Mouse (Mus musculus): ENCODE measurements around the gene Olfr312. TPM values are rescaled to one million over a fixed set of nuclear protein-coding genes. Genes with fewer than 3 reads are reported as not detected.
"Not testable (repeated sequence)": the region's sequence is repeated elsewhere in the genome, so short reads cannot be mapped to it uniquely, and the experiment has no call there.

Olfr312 gene
- polyA plus RNA-seq (2012; rRNA removed): not detected in 2 replicates

GRCm38 (mm10) chr11:58828937-58829336, at the start of gene Olfr312:
Gene Olfr312, plus strand, starts transcription at chr11:58829237.
- not testable (repeated sequence) for H3K4me3 ChIP-seq (ENCODE audit: low read depth, low read length); H3K27ac ChIP-seq (ENCODE audit: insufficient read depth, low read depth, low read length); H3K27me3 ChIP-seq (ENCODE audit: control insufficient read depth, insufficient read depth, low read length); H3K36me3 ChIP-seq (ENCODE audit: control insufficient read depth, insufficient read depth, low read length); H3K4me1 ChIP-seq (ENCODE audit: control insufficient read depth, insufficient read depth, insufficient read length, low read length)

GRCm38 (mm10) chr11:58782480-58783089, 46.5 kb upstream of the Olfr312 start, which contains the start of gene Olfr314:
Gene Olfr314, plus strand, starts transcription at chr11:58782952.
- no peaks in the 10 kb centered on the region for H3K4me1 ChIP-seq (ENCODE audit: control insufficient read depth, insufficient read depth, insufficient read length, low read length)
- H3K36me3 ChIP-seq (ENCODE audit: control insufficient read depth, insufficient read depth, low read length): no peaks in the 10 kb centered on the region
- WGBS: 58% methylated on average over 6 of the region's 6 CpGs
- H3K27me3 ChIP-seq (ENCODE audit: control insufficient read depth, insufficient read depth, low read length): no peaks in the 10 kb centered on the region
- no peak for TF ChIP-seq POLR2A (IDR thresholded peaks at IDR 0.05; ENCODE audit: low read depth, low read length)
- no peak for TF ChIP-seq CTCF (IDR thresholded peaks at IDR 0.05; ENCODE audit: extremely low read depth, insufficient read length, insufficient replicate concordance, low read depth, low read length)
- no peak within 1 kb of the TSS for H3K27ac ChIP-seq (ENCODE audit: insufficient read depth, low read depth, low read length)
- no peak within 1 kb of the TSS for H3K4me3 ChIP-seq (ENCODE audit: low read depth, low read length)

- TF ChIP-seq POLR2A (IDR thresholded peaks at IDR 0.05; ENCODE audit: low read depth, low read length) (no peak), CTCF (IDR thresholded peaks at IDR 0.05; ENCODE audit: extremely low read depth, insufficient read length, insufficient replicate concordance, low read depth, low read length) (no peak)
- 84% methylated on average over 2 of the region's 2 CpGs for WGBS
These were observed 44.9 kb upstream of the Olfr312 start for GRCm38 (mm10) chr11:58784182-58784581.

GRCm38 (mm10) chr11:58787651-58788050, 41.4 kb upstream of the Olfr312 start:
- Histone ChIP-seq H3K27me3 (ENCODE audit: control insufficient read depth, insufficient read depth, low read length) (no peaks in the 10 kb centered on the region), H3K4me1 (ENCODE audit: control insufficient read depth, insufficient read depth, insufficient read length, low read length) (no peaks in the 10 kb centered on the region), H3K4me3 (ENCODE audit: low read depth, low read length) (no peak overlapping the region), H3K27ac (ENCODE audit: insufficient read depth, low read depth, low read length) (no peak overlapping the region), H3K36me3 (ENCODE audit: control insufficient read depth, insufficient read depth, low read length) (no peaks in the 10 kb centered on the region)
- 84% methylated on average over 10 of the region's 10 CpGs for WGBS
- TF ChIP-seq POLR2A (IDR thresholded peaks at IDR 0.05; ENCODE audit: low read depth, low read length): no peak

More at GRCm38 (mm10) chr11:58784182-58784581, 44.9 kb upstream of the Olfr312 start:
- Histone ChIP-seq H3K4me3 (ENCODE audit: low read depth, low read length) (no peak overlapping the region), H3K36me3 (ENCODE audit: control insufficient read depth, insufficient read depth, low read length) (no peaks in the 10 kb centered on the region), H3K4me1 (ENCODE audit: control insufficient read depth, insufficient read depth, insufficient read length, low read length) (no peaks in the 10 kb centered on the region), H3K27me3 (ENCODE audit: control insufficient read depth, insufficient read depth, low read length) (no peaks in the 10 kb centered on the region), H3K27ac (ENCODE audit: insufficient read depth, low read depth, low read length) (no peak overlapping the region)

GRCm38 (mm10) chr11:58788346-58788745, 40.7 kb upstream of the Olfr312 start:
- no peaks in the 10 kb centered on the region for H3K27me3 ChIP-seq (ENCODE audit: control insufficient read depth, insufficient read depth, low read length)
- H3K27ac ChIP-seq (ENCODE audit: insufficient read depth, low read depth, low read length): no peak overlapping the region
- TF ChIP-seq CTCF (IDR thresholded peaks at IDR 0.05; ENCODE audit: extremely low read depth, insufficient read length, insufficient replicate concordance, low read depth, low read length) (no peak), POLR2A (IDR thresholded peaks at IDR 0.05; ENCODE audit: low read depth, low read length) (no peak)
- H3K36me3 ChIP-seq (ENCODE audit: control insufficient read depth, insufficient read depth, low read length): no peaks in the 10 kb centered on the region
- H3K4me1 ChIP-seq (ENCODE audit: control insufficient read depth, insufficient read depth, insufficient read length, low read length): no peaks in the 10 kb centered on the region
- H3K4me3 ChIP-seq (ENCODE audit: low read depth, low read length): no peak overlapping the region
- 67% methylated on average over 8 of the region's 8 CpGs for WGBS

GRCm38 (mm10) chr11:58789532-58789931, 39.5 kb upstream of the Olfr312 start:
- Histone ChIP-seq H3K36me3 (ENCODE audit: control insufficient read depth, insufficient read depth, low read length) (no peaks in the 10 kb centered on the region), H3K4me1 (ENCODE audit: control insufficient read depth, insufficient read depth, insufficient read length, low read length) (no peaks in the 10 kb centered on the region), H3K4me3 (ENCODE audit: low read depth, low read length) (no peak overlapping the region), H3K27me3 (ENCODE audit: control insufficient read depth, insufficient read depth, low read length) (no peaks in the 10 kb centered on the region), H3K27ac (ENCODE audit: insufficient read depth, low read depth, low read length) (no peak overlapping the region)
- 23% methylated on average over 3 of the region's 3 CpGs for WGBS
- no peak for TF ChIP-seq CTCF (IDR thresholded peaks at IDR 0.05; ENCODE audit: extremely low read depth, insufficient read length, insufficient replicate concordance, low read depth, low read length)
- TF ChIP-seq POLR2A (IDR thresholded peaks at IDR 0.05; ENCODE audit: low read depth, low read length): no peak

- Histone ChIP-seq H3K36me3 (ENCODE audit: control insufficient read depth, insufficient read depth, low read length) (no peaks in the 10 kb centered on the region), H3K27me3 (ENCODE audit: control insufficient read depth, insufficient read depth, low read length) (no peaks in the 10 kb centered on the region), H3K27ac (ENCODE audit: insufficient read depth, low read depth, low read length) (no peak overlapping the region), H3K4me1 (ENCODE audit: control insufficient read depth, insufficient read depth, insufficient read length, low read length) (no peaks in the 10 kb centered on the region), H3K4me3 (ENCODE audit: low read depth, low read length) (no peak overlapping the region)
- TF ChIP-seq CTCF (IDR thresholded peaks at IDR 0.05; ENCODE audit: extremely low read depth, insufficient read length, insufficient replicate concordance, low read depth, low read length) (no peak), POLR2A (IDR thresholded peaks at IDR 0.05; ENCODE audit: low read depth, low read length) (no peak)
- WGBS: 28% methylated on average over 2 of the region's 2 CpGs
These were observed 39.0 kb upstream of the Olfr312 start for GRCm38 (mm10) chr11:58790053-58790452.

- no peak for TF ChIP-seq CTCF (IDR thresholded peaks at IDR 0.05; ENCODE audit: extremely low read depth, insufficient read length, insufficient replicate concordance, low read depth, low read length)
- TF ChIP-seq POLR2A (IDR thresholded peaks at IDR 0.05; ENCODE audit: low read depth, low read length): no peak
- Histone ChIP-seq H3K27ac (ENCODE audit: insufficient read depth, low read depth, low read length) (no peak overlapping the region), H3K27me3 (ENCODE audit: control insufficient read depth, insufficient read depth, low read length) (no peaks in the 10 kb centered on the region), H3K4me1 (ENCODE audit: control insufficient read depth, insufficient read depth, insufficient read length, low read length) (no peaks in the 10 kb centered on the region), H3K4me3 (ENCODE audit: low read depth, low read length) (no peak overlapping the region), H3K36me3 (ENCODE audit: control insufficient read depth, insufficient read depth, low read length) (no peaks in the 10 kb centered on the region)
- 70% methylated on average over 6 of the region's 6 CpGs for WGBS
These were observed 38.4 kb upstream of the Olfr312 start for GRCm38 (mm10) chr11:58790646-58791045.

Measured in small intestine, adult 2 months (tissue).